Mouse (Mus musculus) ES-E14 (cell line): ENCODE measurements at regions not wholly inside any gene's neighbourhood (a gene's known extent, or its start where the extent isn't known, plus 50 kb on each side); places are given as distances from the start of the nearest gene placed in this dataset.

Experiments used
- HCFC1 ChIP-seq: IDR thresholded peaks from 2 replicates; pipeline ENCODE4 v1.6.1; 2012; ENCODE audit warnings: low read length, inconsistent platforms, borderline replicate concordance; ENCODE audit not compliant: insufficient read depth
- MAFK ChIP-seq: IDR thresholded peaks from 2 replicates; pipeline ENCODE4 v1.6.1; 2014; ENCODE audit warnings: mild to moderate bottlenecking, low read depth, low read length, inconsistent platforms; ENCODE audit not compliant: insufficient read depth
- ZC3H11A ChIP-seq: IDR thresholded peaks from 2 replicates; pipeline ENCODE4 v1.6.1; 2012; ENCODE audit warnings: low read depth, mild to moderate bottlenecking, inconsistent platforms, low read length, borderline replicate concordance
- ZNF384 ChIP-seq: IDR thresholded peaks from 2 replicates; pipeline ENCODE4 v1.6.1; 2012; ENCODE audit warnings: low read depth, low read length, inconsistent platforms

DNA sequence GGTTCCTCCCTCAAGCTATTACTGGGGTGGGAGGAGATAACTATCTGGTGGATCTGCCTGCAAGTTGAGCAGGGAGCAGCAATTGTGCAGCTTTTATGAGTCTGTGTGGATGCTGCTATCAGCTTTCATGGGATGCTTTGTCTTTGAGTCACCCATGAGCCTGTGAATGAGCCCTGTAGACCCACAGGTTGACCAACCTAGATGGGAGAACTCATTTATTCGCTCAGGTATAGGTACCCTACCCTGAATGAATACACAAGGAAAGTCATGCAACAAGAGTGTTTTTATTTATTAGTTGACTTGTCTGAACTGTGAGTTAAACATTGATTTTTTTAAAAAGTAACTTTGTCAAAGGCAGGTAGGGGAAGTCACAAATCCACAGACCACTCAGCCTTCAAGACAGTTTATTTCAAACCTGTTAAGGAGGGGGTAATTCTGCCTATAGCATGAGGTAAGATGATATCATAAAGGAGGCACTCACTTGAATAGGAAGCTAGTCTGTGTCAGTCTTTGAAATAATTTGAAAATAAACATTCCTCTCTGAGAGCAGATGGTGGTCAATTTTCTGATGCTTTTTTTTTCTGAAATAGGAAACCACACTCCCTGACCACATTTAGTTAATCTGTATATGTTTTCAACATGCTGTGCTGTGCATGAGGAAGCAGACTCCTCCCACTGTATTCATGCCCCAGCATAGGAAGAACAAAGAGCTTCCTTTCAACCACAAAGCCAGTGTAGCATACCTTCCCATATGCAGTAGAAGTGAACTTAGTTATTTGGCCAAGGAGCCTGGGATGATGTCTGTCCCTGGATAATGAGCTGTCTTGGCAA lies 302.0 kb downstream of the Cmpk2 start:
- TF ChIP-seq HCFC1, result no peak
- no peak for TF ChIP-seq ZC3H11A
- TF ChIP-seq ZNF384, result no peak
- TF ChIP-seq MAFK, result no peak
